Mouse (Mus musculus) ovary, adult 2 months (tissue): Measurements from ENCODE around the gene Yipf2. TPM values are rescaled to one million over a fixed set of nuclear protein-coding genes. Genes with fewer than 3 reads are reported as not detected.

Source experiments
- polyA plus RNA-seq: library from polyadenylated mRNA; depleted of rRNA; stranded (reverse); fragments of >200 nt; gene quantifications from 2 replicates; pipeline ENCODE4 v1.2.3, GENCODE M21; 2012; rRNA removed

Gene Yipf2
- polyA plus RNA-seq = 68.8 and 69.2 TPM in 2 replicates

DNA sequence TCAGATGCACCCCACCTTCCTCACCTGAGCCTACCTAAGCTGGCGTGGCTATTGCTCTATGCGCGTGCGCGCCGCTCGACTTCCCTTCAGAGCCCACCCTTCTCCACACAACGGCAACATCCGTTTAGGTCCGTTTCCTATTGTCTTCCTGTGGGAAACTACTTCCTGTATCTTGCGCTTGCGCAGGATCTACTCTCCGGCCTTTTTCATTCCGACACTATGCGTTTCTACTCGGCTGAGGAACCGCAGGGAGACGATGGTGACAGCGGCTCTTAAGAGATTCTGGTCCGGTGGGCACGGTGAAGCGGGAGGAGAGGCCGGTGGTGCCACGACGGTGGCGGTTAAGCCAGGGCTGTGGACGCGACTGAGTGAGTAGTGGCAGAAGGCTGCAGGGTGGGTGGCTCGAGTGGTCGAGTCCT lies at the start of gene Yipf2, which contains the start of gene Timm29:
TSS of gene Yipf2 (minus strand) at position 126 of the 419 bp plus-strand sequence.
TSS of gene Timm29 (plus strand) at position 20 of the 419 bp plus-strand sequence.

GRCm38 (mm10) chr9:21615617-21616231 lies 23.1 kb upstream of the Yipf2 start, which contains the start of gene Smarca4:
Smarca4 (plus strand) TSS chr9:21616169.

GRCm38 (mm10) chr9:21546789-21547074 lies 45.9 kb downstream of the Yipf2 start, which contains the start of gene Carm1:
Carm1 (plus strand) TSS chr9:21546894.

Other genes starting within 250 kb of the Yipf2 start
- gene Ilf3, start 225.0 kb downstream of the Yipf2 start, polyA plus RNA-seq = 97.9 and 135 TPM in 2 replicates
- 70.2 and 79.6 TPM in 2 replicates for gene Qtrt1, start 181.0 kb downstream of the Yipf2 start, polyA plus RNA-seq
- 123 and 138 TPM in 2 replicates for gene Dnm2, start 167.9 kb downstream of the Yipf2 start, polyA plus RNA-seq
- 86.0 and 101 TPM in 2 replicates for gene Tmed1, start 82.6 kb downstream of the Yipf2 start, polyA plus RNA-seq
- gene AB124611, start 66.7 kb downstream of the Yipf2 start, polyA plus RNA-seq = 3.6 and 4.4 TPM in 2 replicates
- 155 and 191 TPM in 2 replicates for gene Carm1, start 45.9 kb downstream of the Yipf2 start, polyA plus RNA-seq
- 39.8 and 49.5 TPM in 2 replicates for gene Timm29, start 106 bp downstream of the Yipf2 start, polyA plus RNA-seq
- 71.6 and 79.7 TPM in 2 replicates for gene Smarca4, start 23.3 kb upstream of the Yipf2 start, polyA plus RNA-seq
- gene Ldlr, start 130.7 kb upstream of the Yipf2 start, polyA plus RNA-seq = 70.7 and 74.7 TPM in 2 replicates
- 26.6 and 31.0 TPM in 2 replicates for gene Spc24, start 167.5 kb upstream of the Yipf2 start, polyA plus RNA-seq
- gene Kank2, start 205.9 kb upstream of the Yipf2 start, polyA plus RNA-seq = 148 and 186 TPM in 2 replicates
- 25.8 and 30.4 TPM in 2 replicates for gene Angptl8, start 242.7 kb upstream of the Yipf2 start, polyA plus RNA-seq